Mouse (Mus musculus) E14TG2a.4 (cell line): ENCODE data around the gene Mapk9.

Experiments used
- H3K27me3 ChIP-seq: 2 replicates; pipeline ENCODE4 v1.6.1; 2014; ENCODE audit warnings: low read length, control low read depth; ENCODE audit not compliant: insufficient read depth
- H3K36me3 ChIP-seq: 2 replicates; pipeline ENCODE4 v1.6.1; 2014; ENCODE audit warnings: low read length, control low read depth; ENCODE audit not compliant: insufficient read depth
- H3K4me1 ChIP-seq: replicated peaks from 2 replicates; pipeline ENCODE4 v1.6.1; 2014; ENCODE audit warnings: low read depth, low read length, control low read depth
- H3K4me3 ChIP-seq: replicated peaks from 2 replicates; pipeline ENCODE4 v1.5.1; 2014; ENCODE audit warnings: mild to moderate bottlenecking, low read length
- H3K9me3 ChIP-seq: 2 replicates; pipeline ENCODE4 v1.6.1; 2014; ENCODE audit warnings: low read length, control low read depth
- CTCF ChIP-seq: conservative IDR thresholded peaks from 2 replicates; pipeline ENCODE4 v1.5.1; 2014; ENCODE audit warnings: low read length
- NANOG ChIP-seq: IDR thresholded peaks from 2 replicates; pipeline ENCODE4 v1.6.1; 2014; ENCODE audit warnings: borderline replicate concordance, low read length, mixed read lengths
- POU5F1 ChIP-seq: IDR thresholded peaks from 2 replicates; pipeline ENCODE4 v1.6.1; 2014; ENCODE audit warnings: low read length, borderline replicate concordance

Gene Mapk9

GRCm38 (mm10) chr11:49933811-49934210 lies 87.3 kb downstream of the Mapk9 start:
- Histone ChIP-seq H3K9me3 (no peaks in the 10 kb centered on the region), H3K27me3 (peaks cover 9% of the 10 kb centered on the region), H3K4me1 (no peaks in the 10 kb centered on the region), H3K36me3 (no peaks in the 10 kb centered on the region), H3K4me3 (no peak overlapping the region)
- TF ChIP-seq CTCF: no peak
- no peak for TF ChIP-seq POU5F1

DNA sequence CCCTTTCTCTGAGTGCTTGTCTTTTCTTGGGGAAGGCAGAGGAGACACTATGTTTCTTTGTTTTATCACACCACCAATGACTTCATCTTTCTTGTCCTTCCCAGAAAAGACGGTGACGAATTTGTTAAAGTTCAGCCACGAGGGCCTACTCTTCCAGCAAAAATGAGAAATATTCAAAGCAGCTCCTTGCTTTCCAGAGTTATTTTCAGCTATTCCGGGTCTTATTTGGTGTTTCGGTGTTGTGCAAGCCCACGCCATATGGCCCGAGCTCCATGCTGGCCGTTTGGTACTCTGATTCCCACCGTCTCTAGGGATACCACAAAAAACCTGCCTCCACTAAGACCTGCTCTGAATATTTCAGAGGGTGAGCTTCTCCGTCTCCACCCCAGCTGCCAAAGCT lies 87.8 kb downstream of the Mapk9 start:
- Histone ChIP-seq H3K9me3 (no peaks in the 10 kb centered on the region), H3K4me3 (no peak overlapping the region), H3K36me3 (no peaks in the 10 kb centered on the region), H3K4me1 (no peaks in the 10 kb centered on the region), H3K27me3 (peaks cover 9% of the 10 kb centered on the region)
- no peak for TF ChIP-seq CTCF
- TF ChIP-seq POU5F1: no peak
- TF ChIP-seq NANOG: no peak
